Mouse (Mus musculus): ENCODE data around the gene Ogg1.

Gene Ogg1

DNA sequence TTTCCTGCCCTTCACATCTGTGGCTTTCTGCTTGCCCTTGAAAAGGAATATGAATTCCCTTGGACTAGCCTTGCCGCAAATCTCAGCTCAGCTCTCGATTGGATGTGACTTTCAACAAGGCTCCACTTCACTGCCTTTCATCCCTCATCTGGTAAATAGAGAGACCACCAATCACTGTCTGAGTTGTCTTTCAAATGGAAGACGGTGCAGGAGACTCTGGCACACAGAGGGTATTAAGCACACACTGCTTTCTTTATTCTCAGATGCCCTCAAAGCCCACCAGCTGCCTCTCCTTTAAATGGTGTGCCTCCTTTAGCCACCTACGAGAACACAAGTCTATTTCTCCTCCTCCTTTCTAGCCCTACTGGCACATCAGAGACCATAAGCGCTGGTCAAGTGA is 41.8 kb downstream of the Ogg1 start:
- no peak for DNase-seq (ENCODE audit: low read depth, low spot score)

DNA sequence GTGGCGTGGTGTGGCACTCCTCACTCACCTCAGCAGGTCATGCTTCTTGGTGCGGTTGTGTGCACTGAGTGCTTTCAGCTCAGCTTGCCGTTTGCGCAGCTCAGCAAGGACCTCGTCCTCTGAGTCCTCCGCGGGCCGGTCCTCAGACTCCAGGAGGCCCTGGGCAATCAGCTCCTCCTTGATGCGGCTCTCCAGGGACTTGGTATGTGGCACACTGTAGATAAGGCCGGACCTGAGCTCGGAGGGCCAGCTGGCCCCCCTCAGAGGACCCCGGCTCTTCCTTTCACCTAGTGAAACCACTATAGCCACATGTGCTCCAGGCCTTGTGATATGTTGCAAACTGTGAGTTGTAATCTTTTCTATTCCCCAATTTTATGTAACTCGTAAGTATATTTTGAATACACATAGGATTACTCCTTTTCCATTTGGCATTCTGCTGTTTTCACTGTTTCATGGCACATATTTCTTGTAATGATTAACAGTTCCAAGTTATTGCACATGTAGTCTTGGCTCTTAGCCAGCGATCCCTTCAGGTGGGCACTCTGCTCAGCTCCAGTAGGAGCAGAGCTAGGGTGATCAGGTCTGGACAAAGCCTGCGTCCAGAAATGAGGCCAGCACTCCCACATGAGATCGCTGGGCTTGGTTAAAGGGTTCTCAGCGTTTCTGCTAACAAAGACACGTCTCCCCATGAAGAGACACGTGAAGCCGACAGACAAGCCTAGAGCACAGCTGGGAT is 43.6 kb downstream of the Ogg1 start:
- no peak for DNase-seq (ENCODE audit: low read depth, low spot score)

DNA sequence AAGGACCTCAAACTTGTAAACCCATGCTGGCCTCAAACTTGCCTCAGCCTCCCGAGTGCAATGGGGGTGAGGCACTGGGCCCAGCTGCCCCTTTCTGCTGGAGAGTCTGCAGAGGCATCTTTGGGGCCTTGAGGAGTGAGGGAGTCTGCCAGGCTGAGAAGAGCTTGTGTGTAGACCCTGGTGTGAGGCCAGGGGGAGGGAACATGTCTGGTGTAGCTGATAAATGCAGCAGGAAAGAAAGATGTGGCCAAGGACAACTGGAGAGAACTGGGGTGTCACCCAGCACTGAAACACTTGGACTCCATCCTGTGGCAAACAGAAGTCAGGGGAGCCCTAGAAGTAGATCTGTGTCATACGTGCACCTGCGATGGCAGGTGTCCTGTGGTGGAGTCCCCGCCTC is 46.7 kb downstream of the Ogg1 start:
- no peak for DNase-seq (ENCODE audit: low read depth, low spot score)

DNA sequence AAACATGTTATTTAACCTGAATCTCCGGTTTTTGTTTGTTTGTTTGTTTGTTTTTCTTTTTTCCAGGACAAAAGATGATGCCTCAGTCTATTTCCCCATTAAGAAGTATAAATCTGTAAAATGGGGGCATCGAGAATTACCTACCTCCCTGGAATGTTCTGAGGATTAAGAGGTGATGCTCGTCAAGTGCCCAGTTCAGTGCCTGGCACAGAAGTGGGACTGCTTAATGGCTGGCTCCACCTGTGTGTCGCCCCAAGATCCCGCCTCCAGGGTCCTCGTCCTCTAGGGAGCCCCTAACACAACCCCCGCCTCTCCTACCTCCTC is 50.4 kb downstream of the Ogg1 start:
- DNase-seq (ENCODE audit: low read depth, low spot score) = no peak

DNA sequence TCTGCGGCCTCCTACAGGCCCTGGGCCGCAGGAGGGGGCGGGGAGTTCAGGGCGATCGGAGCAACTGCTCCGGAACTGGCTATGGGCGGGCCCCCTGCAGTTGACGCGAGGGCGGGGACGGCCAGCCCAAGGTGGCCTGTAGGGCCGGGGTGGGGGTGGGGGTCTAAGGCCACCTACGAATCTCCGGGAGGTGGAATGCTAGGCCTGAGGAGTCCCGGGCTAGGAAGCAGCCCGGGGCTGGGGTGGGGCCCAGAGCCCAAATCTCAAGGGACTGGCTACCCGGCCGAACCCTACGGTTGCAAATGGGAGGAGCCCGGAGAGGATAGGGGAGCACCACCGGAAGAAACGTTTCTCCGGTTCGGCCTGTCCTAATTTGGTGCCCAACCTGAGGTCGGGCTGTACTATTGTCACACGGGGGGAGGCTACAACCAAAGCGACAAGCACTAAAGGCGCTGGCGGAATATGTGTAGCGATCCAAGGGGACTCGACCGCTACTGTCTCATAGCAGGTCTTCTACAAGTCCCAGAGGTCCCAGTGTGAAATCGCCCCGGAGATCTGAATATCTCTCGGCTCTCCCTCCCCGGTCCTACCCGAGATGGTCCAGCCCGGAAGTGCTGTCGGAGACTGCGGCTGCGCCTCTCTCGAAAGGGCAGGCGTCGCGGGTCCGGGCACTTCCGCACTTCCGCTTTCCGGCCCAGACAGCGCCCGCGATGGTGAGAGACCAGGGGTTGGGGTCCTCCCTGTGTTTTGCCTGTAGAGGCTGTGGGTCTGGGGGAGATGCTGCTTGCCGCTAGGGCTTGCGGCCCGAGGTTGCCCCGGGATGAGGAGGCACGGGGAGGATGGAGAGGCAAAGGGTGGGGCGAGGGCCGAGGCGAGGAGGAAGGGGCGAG is 51.0 kb downstream of the Ogg1 start, which contains the start of the genes Tada3 and Arpc4:
Gene Tada3, minus strand, starts transcription at position 388 of the 890 bp plus-strand sequence.
Gene Arpc4, plus strand, starts transcription at position 620 of the 890 bp plus-strand sequence.
- peak; percentile 96 for DNase-seq (ENCODE audit: low read depth, low spot score)

DNA sequence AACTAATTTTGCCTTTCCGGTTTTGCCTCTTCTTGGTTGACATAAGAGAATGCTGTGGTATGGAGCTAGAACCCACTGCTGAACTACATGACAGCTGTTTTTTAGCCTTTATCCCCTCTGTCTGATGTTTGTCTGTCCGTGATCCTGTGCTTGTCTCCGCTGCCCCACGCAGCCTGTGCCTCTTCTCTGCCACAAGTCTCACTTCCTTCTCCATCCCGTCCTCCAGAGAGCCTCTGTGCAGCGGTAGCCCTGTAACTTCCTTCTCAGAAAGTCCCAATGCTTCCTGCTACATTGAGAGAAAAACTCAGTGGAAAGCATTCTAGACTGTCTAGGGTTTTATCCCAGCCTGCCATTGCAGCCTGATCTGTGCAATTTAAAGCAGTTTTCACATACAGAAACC is 52.5 kb downstream of the Ogg1 start:
- no peak for DNase-seq (ENCODE audit: low read depth, low spot score)

DNA sequence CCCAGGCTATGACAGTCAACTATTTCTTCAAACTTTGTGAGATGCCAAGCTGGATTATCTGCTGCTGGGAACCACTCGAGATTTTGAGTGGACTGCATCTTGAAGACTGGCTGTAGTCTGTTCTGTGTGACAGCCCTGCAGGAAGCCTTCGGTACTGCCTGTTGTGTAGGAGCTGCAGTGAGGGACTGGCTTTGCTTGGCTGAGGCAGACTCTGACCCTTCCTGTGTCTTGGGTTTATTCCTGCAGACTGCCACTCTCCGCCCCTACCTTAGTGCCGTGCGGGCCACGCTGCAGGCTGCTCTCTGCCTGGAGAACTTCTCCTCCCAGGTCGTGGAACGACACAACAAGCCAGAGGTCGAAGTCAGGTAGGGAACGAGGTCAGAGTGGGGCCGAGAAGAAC is 53.7 kb downstream of the Ogg1 start:
- no peak for DNase-seq (ENCODE audit: low read depth, low spot score)

DNA sequence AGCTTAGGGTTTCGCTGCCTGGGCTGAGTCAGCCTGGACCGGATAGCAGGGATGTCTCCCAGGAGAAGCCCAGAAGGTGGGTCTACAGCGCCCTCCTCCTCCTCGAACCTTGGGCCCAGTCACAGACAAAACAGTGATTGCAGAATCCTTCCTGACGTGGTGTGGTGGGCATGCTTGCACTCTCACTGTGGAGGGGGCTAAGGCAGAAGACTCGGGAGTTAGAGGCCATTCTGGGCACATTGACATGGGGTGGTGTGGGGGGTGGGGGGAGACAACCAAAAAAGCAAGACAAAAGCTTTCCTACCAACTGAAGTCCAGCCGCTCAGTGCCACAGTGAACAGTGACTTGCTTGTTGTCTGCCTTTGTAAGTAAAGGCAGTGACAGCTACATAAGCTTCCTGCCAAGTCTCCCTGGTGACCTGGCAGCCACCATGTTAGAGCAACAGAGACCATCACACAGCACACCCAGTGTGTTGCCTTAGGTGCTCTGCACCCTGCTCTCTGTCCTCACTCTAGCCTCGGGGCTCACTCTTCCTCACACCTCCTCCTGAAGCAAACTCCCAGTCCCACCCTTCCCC is 57.7 kb downstream of the Ogg1 start:
- no peak for DNase-seq (ENCODE audit: low read depth, low spot score)

Measured in mesoderm, embryonic 11.5 days (tissue).